Mouse (Mus musculus): Measurements from ENCODE around the gene Ang.

- TF ChIP-seq EP300 (IDR thresholded peaks at IDR 0.05), result no peak
- no peak for TF ChIP-seq CTCF (IDR thresholded peaks at IDR 0.05)
Measured at GRCm38 (mm10) chr14:51060761-51061160, 30.2 kb upstream of the Ang start.

Data from lung, postnatal 0 days (tissue).